Mouse (Mus musculus): Measurements from ENCODE around the gene Amigo3.
A peak's percentile ranks its signal among the peaks of the same experiment; 100 is the strongest.
"Not testable (repeated sequence)": the region's sequence is repeated elsewhere in the genome, so short reads cannot be mapped to it uniquely, and the experiment has no call there.

Gene Amigo3

DNA sequence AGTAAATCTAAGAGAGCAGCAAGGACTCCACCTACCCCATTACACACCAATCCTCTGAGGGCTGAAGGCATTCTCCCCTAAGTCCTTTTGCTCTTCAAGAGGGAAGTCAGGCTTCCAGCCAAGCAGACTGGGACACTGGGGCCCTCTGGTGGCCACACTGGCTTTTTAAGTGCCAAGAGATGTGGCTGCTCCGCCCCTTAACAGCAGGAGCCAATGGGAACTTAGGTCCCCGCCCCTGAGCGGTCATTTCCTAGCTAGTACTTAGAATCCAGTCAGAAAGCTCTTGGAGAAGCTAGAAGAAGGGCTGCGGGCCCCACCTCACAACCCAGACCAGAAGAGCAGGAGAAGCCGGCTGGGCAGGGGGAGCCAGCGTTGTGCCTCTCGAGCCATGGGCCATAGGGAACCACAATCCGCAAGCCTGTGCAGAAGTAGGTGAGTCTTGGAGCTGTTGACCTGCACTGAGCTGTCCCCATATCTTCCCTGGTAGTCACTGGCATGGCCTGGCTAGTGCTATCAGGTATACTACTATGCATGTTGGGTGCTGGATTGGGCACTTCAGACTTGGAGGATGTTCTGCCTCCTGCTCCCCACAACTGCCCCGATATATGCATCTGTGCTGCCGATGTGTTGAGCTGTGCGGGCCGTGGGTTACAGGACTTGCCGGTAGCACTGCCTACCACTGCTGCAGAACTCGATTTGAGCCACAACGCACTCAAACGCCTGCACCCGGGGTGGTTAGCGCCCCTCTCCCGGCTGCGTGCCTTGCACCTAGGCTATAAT lies at the start of gene Amigo3:
TSS of gene Amigo3 (plus strand) at position 275 of the 780 bp plus-strand sequence.
- peak; percentile 95 for DNase-seq (ENCODE audit: low spot score)

DNA sequence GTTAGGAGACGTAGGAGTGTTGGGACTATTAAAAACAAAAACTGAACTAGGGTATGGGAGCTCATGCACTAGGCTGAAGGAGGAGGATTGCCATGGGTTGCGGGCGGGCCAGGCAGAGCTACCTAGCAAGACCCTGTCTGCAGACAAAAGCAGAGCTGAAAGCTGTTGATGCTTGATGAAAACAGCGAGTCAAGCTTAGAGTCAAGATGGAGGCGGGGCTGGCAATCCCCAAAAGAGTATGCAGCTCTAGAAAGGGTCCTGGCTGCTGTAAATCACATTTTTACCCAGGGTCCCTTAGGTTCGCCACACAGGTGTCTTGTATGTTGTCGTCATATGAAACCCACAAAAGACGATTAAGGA lies 49.4 kb upstream of the Amigo3 start:
- peak; percentile 70 for DNase-seq (ENCODE audit: low spot score)

DNA sequence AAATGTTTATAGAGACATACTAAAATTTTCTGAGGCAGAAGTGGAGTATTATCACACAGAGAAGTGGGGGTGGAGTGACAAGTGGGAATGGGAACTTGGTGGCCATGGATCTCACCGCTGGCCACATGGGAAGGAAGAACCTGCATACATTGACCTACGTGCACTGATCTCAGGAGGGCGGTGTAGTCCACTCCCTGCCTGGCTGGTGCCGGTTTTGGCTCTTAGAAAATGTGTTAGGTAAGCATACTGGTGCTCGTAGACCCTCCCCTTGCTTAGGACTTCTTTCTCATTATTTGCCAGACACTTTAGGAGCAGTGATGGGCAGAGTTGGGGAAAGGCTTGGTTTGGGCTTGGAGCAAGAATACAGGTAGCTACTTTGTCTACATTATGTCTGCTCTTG lies 44.9 kb upstream of the Amigo3 start:
- no peak for DNase-seq (ENCODE audit: low spot score)

DNA sequence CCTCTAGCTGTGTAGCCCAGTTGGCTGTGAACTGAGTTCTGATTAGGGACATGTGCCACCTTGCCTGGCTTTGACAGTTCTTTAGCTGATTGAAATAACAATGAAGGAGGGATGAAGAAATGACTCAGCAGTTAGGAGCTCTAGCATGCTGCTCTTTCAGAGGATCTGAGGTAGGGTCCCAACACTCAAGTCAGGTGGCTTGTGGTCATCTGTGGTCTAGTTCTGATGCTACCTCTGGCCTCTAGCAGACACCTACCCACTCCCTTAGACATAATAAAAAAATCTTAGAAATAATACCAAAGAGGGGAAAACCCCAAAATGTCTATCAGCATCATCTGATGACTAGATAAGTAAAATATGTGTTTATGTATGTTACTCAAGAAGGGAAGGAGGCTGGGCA lies 42.6 kb upstream of the Amigo3 start:
- no peak for DNase-seq (ENCODE audit: low spot score)

DNA sequence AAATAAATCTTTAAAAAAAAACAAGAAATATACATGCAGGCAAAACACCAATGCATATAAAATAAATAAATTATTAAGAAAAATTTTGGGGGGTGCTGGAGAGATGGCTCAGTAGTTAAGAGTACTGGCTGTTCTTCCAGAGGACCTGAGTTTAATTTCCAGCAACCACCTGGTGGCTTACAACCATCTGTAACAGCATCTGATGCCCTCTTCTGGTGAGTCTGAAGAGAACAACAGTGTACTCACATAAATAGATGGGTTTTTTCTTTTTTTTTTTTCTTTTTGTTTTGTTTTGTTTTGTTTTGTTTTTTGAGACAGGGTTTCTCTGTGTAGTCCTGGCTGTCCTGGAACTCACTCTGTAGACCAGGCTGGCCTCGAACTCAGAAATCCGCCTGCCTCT lies 39.4 kb upstream of the Amigo3 start:
- DNase-seq (ENCODE audit: low spot score), result not testable (repeated sequence)

DNA sequence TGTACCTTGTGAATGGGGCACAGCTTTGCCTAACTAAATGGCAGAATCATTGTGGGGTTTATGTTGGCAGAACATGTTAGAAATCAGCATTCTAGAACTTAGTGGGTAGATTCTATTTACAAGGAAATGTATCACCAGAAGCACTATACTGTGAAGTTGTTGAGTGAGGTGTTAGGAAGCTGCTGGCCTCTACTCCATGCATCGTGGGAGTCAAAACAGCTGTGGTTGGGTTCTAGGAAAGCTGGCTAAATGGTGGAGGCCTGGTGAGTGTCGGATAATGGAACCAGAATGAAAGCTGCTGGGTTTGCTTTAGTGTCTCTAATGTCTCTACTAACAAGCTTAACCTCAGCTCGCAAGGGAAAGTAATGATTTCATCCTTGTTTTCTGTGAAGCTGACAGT lies 35.8 kb upstream of the Amigo3 start:
- no peak for DNase-seq (ENCODE audit: low spot score)

DNA sequence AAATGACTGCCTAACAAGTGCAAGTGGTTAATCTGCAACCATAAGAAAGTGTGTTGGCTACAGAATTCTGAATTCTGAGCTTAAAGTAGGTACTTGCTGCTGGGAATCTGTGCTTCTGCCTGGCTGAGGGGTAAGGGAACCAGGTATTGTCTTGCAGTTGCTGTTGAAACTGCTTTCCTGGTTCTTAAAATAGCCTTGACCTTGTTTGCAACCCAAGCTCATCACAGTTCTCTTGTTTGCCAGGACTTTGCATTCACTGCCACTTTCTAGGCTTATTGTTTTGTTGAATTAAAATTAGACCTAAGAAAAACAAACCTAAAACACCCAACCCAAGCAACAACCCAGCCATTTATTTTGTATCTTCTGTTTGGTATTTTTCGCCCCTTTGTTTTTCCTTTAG lies 32.2 kb upstream of the Amigo3 start:
- DNase-seq (ENCODE audit: low spot score), result no peak

DNA sequence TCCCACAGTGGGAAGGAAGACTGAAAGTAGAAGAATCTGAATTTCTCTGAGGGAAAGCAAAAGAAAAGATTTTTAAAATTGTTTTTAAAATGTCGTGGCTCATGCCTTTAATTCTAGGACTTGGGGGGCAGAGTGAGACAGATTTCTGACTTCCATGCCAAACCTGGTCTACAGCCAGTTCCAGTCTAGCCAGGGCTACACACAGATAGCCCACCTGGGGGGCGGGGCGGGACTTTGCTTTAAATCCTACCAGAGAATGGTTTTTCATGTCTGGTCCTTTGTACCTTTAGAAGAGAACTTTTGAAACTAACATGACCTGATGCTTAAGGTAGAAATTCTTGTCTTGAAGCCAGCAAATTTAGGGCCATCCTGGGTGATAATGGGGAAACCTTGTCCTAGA lies 29.7 kb upstream of the Amigo3 start:
- DNase-seq (ENCODE audit: low spot score), result no peak

DNA sequence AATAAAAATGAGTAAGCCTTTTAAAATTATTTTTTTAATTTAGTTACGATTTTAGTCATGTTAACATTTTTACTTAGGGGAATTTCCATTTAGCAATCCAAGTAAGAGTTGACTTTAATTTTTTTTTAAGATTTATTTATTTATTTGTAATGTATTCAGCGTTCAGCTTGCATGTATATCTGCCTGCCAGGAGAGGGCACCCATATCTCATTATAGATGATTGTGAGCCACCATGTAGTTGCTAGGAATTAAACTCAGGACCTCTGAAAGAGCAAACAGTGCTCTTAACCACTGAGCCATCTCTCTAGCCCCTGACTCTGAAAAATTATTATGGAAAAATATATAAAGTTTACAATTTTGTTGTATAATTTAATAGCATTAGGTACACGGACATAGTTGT lies 26.4 kb upstream of the Amigo3 start:
- DNase-seq (ENCODE audit: low spot score), result no peak

DNA sequence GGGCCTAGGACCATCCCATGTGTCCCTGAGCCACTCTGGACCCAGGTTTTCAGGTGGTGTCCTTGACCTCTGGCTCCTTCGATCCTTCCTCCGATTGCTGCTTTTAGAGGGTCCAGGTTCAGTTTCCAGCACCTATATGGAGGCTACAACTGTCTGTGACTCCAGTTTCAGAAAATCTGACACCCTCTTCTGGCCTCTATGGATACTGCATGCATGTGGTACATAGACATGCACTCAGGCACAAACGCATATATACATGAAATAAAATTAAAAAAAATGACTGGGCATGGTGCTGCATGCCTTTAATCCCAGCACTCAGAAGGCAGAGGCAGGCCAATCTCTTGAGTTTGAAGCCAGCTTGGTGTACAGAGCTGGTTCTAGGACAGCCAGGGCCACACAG lies 25.1 kb upstream of the Amigo3 start:
- DNase-seq (ENCODE audit: low spot score), result no peak

DNA sequence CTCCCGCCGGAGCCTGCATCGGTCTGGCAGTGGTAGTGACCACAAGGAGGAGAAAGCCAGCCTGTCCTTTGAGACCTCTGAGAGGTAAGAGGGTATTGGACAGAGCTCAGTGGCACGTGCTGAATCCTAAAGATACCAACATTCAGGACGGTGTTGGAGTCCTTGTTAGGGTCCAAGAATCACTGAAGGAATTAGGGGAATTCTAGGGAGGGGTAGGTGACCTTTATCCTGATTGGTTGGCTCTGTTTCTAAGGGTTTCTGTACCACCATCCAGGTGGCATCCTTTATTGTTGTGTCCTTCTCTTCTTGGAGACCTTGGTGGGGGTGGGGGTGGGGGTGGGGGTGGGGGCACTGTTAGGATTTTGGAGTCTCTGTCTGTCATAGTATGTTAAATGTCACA lies 20.8 kb upstream of the Amigo3 start:
- no peak for DNase-seq (ENCODE audit: low spot score)

DNA sequence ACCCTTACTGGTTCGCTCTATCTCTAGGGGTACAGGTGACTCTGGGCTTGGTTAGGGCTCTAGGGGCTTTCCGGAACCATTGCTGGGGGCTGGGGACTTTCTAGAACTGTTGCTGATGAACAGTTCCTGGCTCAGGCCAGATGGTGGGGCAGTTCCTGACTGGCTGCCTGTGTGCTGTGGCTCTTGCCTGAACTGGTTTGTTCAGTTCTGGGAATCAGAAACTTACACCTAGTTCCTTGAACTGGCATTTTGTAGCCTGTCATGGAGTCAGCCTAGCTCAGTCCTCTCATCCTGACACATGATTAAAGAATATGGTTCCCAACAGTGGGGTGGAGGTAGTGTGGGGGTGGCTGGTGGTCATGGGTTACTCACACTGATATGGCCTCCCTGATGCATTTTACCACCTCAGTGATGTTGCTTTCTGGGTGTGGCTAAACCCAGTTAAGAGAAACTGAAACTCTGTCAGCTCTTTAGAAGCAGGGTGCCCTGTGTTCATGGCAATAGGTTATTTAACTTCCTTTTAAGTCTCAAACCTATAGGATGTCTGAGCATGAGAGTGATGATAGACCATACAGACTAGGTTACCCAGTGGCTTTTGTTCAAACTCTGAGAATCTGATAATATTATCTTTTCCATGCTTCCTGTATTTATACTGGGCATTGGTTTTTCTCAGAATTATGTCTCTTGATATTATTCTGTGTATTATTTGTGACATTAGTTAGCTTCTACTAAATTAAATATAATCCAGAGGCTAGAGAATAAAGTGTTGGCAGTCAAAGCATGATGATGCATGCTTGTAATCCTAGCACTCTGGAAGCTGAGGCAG lies 17.4 kb upstream of the Amigo3 start:
- peak; percentile 45 for DNase-seq (ENCODE audit: low spot score)

DNA sequence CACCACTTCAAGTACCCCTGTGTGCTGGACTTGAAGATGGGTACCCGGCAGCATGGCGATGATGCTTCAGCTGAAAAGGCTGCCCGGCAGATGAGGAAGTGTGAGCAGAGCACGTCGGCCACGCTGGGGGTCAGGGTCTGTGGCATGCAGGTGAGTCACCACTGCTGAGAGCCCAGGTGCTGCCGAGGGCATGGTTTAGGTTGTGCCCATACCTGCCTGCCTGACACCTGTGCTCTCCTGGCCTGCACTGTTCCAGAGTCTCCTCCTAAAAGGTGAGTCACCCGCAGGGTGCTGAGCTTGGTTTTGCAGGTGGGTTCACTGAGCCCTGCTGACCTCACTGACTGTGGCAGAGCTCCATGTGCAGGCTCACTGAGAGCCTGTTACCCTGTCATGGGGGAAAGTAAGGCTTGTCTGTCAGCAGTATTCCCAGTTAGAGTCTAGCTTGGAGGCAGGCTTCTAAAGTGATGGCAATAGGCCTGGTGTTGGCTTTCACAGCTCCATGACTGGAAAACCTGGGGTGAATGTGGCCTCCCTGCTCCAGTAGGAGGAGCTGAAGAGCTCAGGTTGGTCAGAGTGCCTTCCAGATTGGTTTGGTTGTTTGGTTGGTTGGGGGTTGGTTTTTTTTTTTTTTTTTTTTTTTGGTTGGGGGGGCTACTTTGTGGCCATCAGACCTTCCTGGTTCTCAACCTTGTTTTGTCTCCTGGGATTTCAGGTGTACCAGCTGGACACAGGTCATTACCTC lies 8.0 kb upstream of the Amigo3 start:
- no peak for DNase-seq (ENCODE audit: low spot score)

DNA sequence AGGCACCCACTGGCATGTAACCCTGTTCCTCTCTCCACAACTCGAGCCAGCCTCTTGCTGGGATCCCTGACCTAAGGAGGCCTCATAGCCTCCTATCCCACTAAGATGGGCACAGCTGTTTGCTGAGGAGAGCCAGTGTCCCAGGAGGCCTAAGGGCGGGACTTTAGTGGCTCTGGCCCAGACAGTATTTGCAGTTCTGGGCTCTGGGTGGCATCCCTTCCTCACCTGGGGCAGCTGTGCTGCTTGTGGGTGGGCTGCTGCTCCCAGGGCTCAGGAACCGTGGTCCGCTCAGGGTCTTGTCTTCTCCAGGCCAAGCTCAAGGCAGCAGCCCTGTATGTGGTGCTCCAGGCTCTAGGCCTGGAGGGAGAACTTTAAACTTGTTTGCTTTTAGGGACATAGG lies 6.4 kb upstream of the Amigo3 start:
- no peak for DNase-seq (ENCODE audit: low spot score)

DNA sequence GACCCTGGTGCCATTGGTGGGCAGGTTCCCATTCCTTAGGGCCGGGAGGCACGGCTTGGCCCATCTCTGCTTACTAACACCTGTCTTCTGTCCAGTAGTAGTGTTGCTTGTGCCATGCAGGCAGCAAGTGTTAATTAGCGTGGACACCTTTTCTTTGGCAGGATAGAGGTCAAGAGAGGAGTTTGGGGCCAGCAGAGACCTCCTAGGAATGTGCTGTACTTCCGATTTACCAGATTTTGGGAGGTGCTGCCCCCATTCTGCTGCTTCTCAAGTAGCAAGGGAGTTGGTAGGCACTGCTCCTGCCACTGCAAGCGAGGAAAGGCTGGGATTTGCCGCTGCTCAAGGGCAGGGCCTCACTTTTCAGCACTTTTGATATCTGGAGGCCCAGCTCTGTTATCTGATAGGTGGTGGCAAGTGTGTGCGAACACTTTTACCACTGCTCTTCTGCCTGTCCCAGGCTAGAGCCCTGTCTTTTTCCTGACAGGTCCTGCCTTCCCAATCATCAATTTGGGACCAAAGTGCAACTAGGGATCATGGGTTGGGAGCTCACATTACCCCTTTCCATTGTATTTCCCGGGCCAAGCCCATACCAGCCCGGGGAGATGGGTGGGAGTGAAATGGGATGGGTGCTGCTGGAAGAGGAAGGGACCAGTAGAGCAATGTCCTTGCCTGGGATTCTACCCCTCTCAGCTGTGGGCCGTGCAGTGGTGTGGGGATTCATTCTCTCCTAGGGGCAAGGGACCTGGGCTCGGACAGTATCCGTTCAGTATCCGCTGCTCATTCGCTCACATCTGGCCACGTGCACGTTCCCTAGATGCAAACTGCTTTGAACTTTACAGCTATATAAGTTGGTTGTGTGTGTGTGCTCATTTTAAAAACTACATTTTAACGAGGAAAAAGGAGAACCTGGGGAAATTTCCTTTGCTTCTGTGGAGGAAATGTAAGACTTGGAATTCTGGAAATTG lies 5.1 kb upstream of the Amigo3 start:
- DNase-seq (ENCODE audit: low spot score), result no peak

DNA sequence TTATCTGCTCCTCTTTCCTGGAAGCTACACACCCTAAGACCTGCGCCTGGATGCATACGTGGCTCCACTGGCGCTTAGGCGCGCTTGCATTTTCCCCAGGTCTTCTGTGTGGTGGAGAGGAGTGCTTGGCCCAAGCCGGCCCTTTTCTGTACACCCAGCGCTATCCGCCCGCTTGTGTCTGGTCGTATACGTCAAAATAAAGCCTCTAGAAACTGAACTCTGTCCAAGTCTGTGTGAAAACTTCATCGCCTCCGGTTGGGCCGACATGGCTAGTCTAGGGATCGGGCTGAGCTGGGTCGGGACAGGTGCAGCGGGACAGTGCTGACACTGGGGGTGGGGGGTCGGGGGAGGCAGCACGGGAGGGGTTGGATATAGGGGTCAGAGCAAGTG lies 4.4 kb upstream of the Amigo3 start:
- DNase-seq (ENCODE audit: low spot score), result no peak

DNA sequence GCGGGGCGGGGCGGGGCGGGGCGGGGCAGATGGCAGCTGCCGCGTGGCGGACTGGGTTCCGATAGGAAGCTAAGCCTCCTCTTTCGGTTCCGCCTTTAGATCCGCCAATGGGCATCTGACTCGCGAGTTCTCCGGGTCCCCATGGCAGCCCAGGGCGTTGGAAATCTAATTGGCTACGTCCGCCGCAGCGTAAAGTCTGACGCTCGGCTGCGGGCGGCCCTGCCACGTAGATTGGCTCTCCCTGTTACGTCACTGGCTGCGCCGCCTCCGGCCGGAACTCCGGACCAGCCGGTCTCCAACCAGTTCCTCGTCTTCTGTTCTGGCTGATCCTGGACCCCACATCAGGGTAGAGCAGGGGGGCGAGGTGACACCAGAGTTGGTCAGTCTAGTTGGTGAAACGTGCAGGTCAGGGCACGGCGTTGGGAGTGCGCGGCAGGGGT lies 3.9 kb upstream of the Amigo3 start, which contains the start of gene Gmppb:
TSS of gene Gmppb (plus strand) at position 227 of the 440 bp plus-strand sequence.
- DNase-seq (ENCODE audit: low spot score), result peak; percentile 97

DNA sequence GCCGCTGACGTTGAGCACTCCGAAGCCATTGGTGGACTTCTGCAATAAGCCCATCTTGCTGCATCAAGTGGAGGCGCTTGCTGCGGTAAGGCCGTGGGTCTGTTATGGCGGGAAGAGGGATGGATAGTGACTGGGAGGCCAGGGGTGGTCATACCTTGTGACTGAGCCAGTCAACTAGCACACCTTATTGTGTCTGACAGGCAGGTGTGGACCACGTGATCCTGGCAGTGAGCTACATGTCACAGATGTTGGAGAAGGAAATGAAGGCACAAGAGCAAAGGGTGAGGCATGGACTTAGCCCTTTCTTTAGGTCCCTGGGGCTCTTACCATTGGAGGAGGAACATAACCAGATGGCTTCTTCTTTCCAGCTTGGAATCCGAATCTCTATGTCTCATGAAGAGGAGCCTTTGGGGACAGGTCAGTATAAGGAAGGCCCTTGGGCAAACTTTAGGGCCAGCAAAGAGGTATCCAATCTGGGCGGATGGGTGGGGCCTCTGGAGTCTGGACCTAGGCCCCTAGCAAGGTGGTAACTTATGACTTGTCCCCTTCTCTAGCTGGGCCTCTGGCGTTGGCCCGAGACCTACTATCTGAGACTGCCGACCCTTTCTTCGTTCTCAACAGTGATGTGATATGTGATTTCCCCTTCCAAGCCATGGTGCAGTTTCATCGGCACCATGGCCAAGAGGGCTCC lies 3.3 kb upstream of the Amigo3 start:
- peak; percentile 38 for DNase-seq (ENCODE audit: low spot score)

DNA sequence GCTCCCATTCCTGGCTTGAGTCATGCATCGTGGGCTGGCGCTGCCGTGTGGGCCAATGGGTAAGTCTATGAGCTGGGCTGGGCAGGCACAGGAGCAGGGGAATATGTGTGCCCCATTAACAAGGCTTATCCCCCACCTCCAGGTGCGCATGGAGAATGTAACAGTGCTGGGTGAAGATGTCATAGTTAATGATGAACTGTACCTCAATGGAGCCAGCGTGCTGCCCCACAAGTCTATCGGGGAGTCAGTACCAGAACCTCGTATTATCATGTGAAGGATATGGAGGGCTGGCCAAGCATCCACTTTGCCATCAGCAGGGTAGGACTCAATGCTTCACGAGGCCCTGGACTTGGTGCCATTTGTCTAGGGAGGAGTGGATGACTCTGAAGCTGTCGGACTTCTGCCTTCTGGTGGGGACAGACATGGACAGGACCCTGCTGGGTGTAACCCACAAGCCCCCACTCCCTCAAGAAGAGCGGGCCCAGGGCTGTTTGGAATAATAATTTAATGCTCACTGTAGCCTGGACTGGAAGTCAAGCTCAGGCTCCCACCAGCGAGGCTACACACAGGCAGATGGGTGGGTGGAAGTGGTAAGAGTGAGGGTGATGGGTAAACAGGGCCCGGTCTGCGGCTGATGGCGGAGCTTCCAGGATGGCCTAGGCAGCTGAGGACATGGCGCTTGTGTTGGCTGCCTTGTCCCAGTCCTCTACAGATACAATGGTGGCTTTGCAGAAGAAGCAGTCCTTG lies 1.6 kb upstream of the Amigo3 start:
- DNase-seq (ENCODE audit: low spot score), result no peak

DNA sequence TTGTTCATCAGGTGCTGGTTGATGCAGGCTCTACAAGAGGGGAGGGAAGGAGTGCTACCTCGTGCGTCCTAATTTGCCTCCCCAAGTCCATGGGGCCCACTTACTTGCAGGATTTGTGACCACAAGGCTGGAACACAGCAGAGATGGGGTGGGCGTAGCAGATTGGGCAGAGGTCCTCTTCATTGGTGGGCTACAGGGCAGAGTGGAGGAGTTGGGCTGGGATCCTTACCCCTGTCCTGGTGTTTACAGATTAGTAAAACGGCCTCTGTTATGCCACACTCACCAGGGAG lies 1.1 kb upstream of the Amigo3 start:
- no peak for DNase-seq (ENCODE audit: low spot score)
